ENCODE assay signal across 12 mouse cellular contexts in genomic region chr4:41478751-41479455, GRCm38 (mm10). TPM values are rescaled to one million over a fixed set of nuclear protein-coding genes. Genes with fewer than 3 reads are reported as not detected.
DNase-seq lines count a peak whose midpoint lies in the region; ATAC-seq and TF ChIP-seq lines count a peak whose summit lies in the region.
"Had no signal": no experiment of that assay in that cellular context is flagged by ENCODE, and none has a peak within 500 bp of the region (broad histone marks: within the 10 kb centered on the region; RNA-seq: fewer than 3 reads in every experiment).

No protein-coding gene starts in this region.

- no peak for TF ChIP-seq EP300 in stomach, postnatal 0 days (optimal IDR thresholded peaks at IDR 0.05)

- no peaks in the 10 kb centered on the region for H3K27me3 ChIP-seq in hindbrain, postnatal 0 days (ENCODE audit: insufficient read depth, low read length)
- no peaks in the 10 kb centered on the region for H3K27me3 ChIP-seq in hindbrain, embryonic 11.5 days (ENCODE audit: control insufficient read depth, insufficient read depth, low read length)
- no peaks in the 10 kb centered on the region for H3K27me3 ChIP-seq in midbrain, embryonic 11.5 days (ENCODE audit: control insufficient read depth, insufficient read depth, low read length)
- H3K27me3 ChIP-seq in midbrain, embryonic 13.5 days: no peaks in the 10 kb centered on the region
- H3K27me3 ChIP-seq in stomach, postnatal 0 days (ENCODE audit: control insufficient read depth, insufficient read depth, low read length): no peaks in the 10 kb centered on the region
- H3K27me3 ChIP-seq: hindbrain, embryonic 12.5 days had no signal

- H3K4me1 ChIP-seq in hindbrain, postnatal 0 days (ENCODE audit: insufficient read depth, low read length): no peaks in the 10 kb centered on the region; the same call in 1 of the 2 replicates
- no peaks in the 10 kb centered on the region for H3K4me1 ChIP-seq in hindbrain, embryonic 11.5 days (replicated peaks; ENCODE audit: control insufficient read depth, insufficient read depth, low read length)
- no peaks in the 10 kb centered on the region for H3K4me1 ChIP-seq in midbrain, embryonic 11.5 days (ENCODE audit: control insufficient read depth, insufficient read depth, low read length)
- no peaks in the 10 kb centered on the region; the same call in 1 of the 2 replicates for H3K4me1 ChIP-seq in midbrain, embryonic 13.5 days (replicated peaks)
- peaks cover 7% of the 10 kb centered on the region; the same call in 1 of the 2 replicates for H3K4me1 ChIP-seq in stomach, postnatal 0 days (replicated peaks; ENCODE audit: control insufficient read depth, insufficient read depth)
- H3K4me1 ChIP-seq: hindbrain, embryonic 12.5 days had no signal

- peak overlapping the region; percentile 69; the same call in 1 of the 2 replicates for H3K27ac ChIP-seq in hindbrain, postnatal 0 days
- no peak overlapping the region for H3K27ac ChIP-seq in hindbrain, embryonic 11.5 days (ENCODE audit: low read depth, low read length)
- H3K27ac ChIP-seq in midbrain, embryonic 11.5 days (ENCODE audit: low read depth, low read length): no peak overlapping the region
- H3K27ac ChIP-seq in midbrain, embryonic 13.5 days: no peak overlapping the region
- peak overlapping the region; percentile 75 for H3K27ac ChIP-seq in stomach, postnatal 0 days (replicated peaks)
- H3K27ac ChIP-seq: hindbrain, embryonic 12.5 days had no signal

- H3K9me3 ChIP-seq in hindbrain, postnatal 0 days (ENCODE audit: low read length): no peaks in the 10 kb centered on the region
- no peaks in the 10 kb centered on the region for H3K9me3 ChIP-seq in hindbrain, embryonic 11.5 days (ENCODE audit: control insufficient read depth, low read length)
- H3K9me3 ChIP-seq in midbrain, embryonic 11.5 days (ENCODE audit: control insufficient read depth, low read length): no peaks in the 10 kb centered on the region
- no peaks in the 10 kb centered on the region for H3K9me3 ChIP-seq in midbrain, embryonic 13.5 days
- H3K9me3 ChIP-seq in stomach, postnatal 0 days (ENCODE audit: control insufficient read depth, low read length): no peaks in the 10 kb centered on the region
- H3K9me3 ChIP-seq: hindbrain, embryonic 12.5 days had no signal

- 0 out of 2 replicates have a peak, but pooled peaks cover 6% of the 10 kb centered on the region for H3K36me3 ChIP-seq in hindbrain, postnatal 0 days (ENCODE audit: insufficient read depth, low read length)
- H3K36me3 ChIP-seq in hindbrain, embryonic 11.5 days (ENCODE audit: control insufficient read depth, insufficient read depth, low read length): no peaks in the 10 kb centered on the region
- no peaks in the 10 kb centered on the region; the same call in 1 of the 2 replicates for H3K36me3 ChIP-seq in midbrain, embryonic 11.5 days (ENCODE audit: control insufficient read depth, insufficient read depth, low read length)
- peaks cover 19% of the 10 kb centered on the region for H3K36me3 ChIP-seq in midbrain, embryonic 13.5 days
- no peaks in the 10 kb centered on the region for H3K36me3 ChIP-seq in stomach, postnatal 0 days (ENCODE audit: control insufficient read depth, insufficient read depth, low read length)

- peak; percentile 48 for DNase-seq in hindbrain, postnatal 0 days (ENCODE audit: low spot score)
- DNase-seq in hindbrain, embryonic 11.5 days (ENCODE audit: low spot score): no peak
- peak; percentile 84 for DNase-seq in midbrain, embryonic 11.5 days (ENCODE audit: low spot score, missing footprints)
- DNase-seq in embryo, embryonic 11 days: peak; percentile 33
- no peak for DNase-seq in stomach, postnatal 0 days (ENCODE audit: low spot score)
- no peak for DNase-seq in adipocyte (ENCODE audit: low spot score)
- DNase-seq: adrenal gland, postnatal 25 days; cerebellum, postnatal 36 days; right cerebral cortex, postnatal 25 days had no signal

- no peak for ATAC-seq in hindbrain, postnatal 0 days
- ATAC-seq in hindbrain, embryonic 11.5 days (ENCODE audit: low FRiP score): no peak
- no peak for ATAC-seq in midbrain, embryonic 11.5 days (ENCODE audit: low FRiP score)
- ATAC-seq in midbrain, embryonic 13.5 days: no peak
- no peak for ATAC-seq in stomach, postnatal 0 days (ENCODE audit: low FRiP score, low TSS enrichment)

- peak; percentile 57 for TF ChIP-seq CTCF in hindbrain, postnatal 0 days (IDR thresholded peaks at IDR 0.05; ENCODE audit: low read depth)
- TF ChIP-seq CTCF in stomach, postnatal 0 days (IDR thresholded peaks at IDR 0.05; ENCODE audit: low read depth): peak; percentile 42

- 62% methylated on average over 4 of the region's 4 CpGs for WGBS in hindbrain, postnatal 0 days
- WGBS in hindbrain, embryonic 11.5 days: 67% methylated on average over 4 of the region's 4 CpGs
- WGBS in midbrain, embryonic 11.5 days: 73% methylated on average over 4 of the region's 4 CpGs
- 65% methylated on average over 4 of the region's 4 CpGs for WGBS in midbrain, embryonic 13.5 days
- 61% methylated on average over 4 of the region's 4 CpGs for WGBS in stomach, postnatal 0 days

- H3K4me2 ChIP-seq in hindbrain, postnatal 0 days (ENCODE audit: low read depth, low read length): no peak overlapping the region
- H3K4me2 ChIP-seq in hindbrain, embryonic 11.5 days (replicated peaks; ENCODE audit: low read depth, low read length): no peak overlapping the region
- H3K4me2 ChIP-seq in midbrain, embryonic 11.5 days: no peak overlapping the region
- H3K4me2 ChIP-seq in midbrain, embryonic 13.5 days (replicated peaks): no peak overlapping the region
- no peak overlapping the region for H3K4me2 ChIP-seq in stomach, postnatal 0 days (replicated peaks; ENCODE audit: low read depth)
- H3K4me2 ChIP-seq: heart, embryonic 11.5 days; hindbrain, embryonic 12.5 days had no signal

- no peak overlapping the region for H3K4me3 ChIP-seq in hindbrain, postnatal 0 days (ENCODE audit: low read length)
- no peak overlapping the region for H3K4me3 ChIP-seq in hindbrain, embryonic 11.5 days (ENCODE audit: low read depth, low read length)
- no peak overlapping the region for H3K4me3 ChIP-seq in midbrain, embryonic 11.5 days (ENCODE audit: low read depth, low read length)
- no peak overlapping the region for H3K4me3 ChIP-seq in midbrain, embryonic 13.5 days (replicated peaks)
- H3K4me3 ChIP-seq in stomach, postnatal 0 days (ENCODE audit: low read depth, low read length): no peak overlapping the region
- H3K4me3 ChIP-seq: hindbrain, embryonic 12.5 days had no signal

- H3K9ac ChIP-seq in hindbrain, postnatal 0 days (replicated peaks; ENCODE audit: low read length): no peak overlapping the region
- H3K9ac ChIP-seq in hindbrain, embryonic 11.5 days (ENCODE audit: low read depth, low read length): no peak overlapping the region
- no peak overlapping the region for H3K9ac ChIP-seq in midbrain, embryonic 11.5 days (ENCODE audit: low read length)
- no peak overlapping the region for H3K9ac ChIP-seq in midbrain, embryonic 13.5 days (replicated peaks)
- no peak overlapping the region for H3K9ac ChIP-seq in stomach, postnatal 0 days (ENCODE audit: low read length)
- H3K9ac ChIP-seq: hindbrain, embryonic 12.5 days had no signal

RNA-seq across cellular contexts. Expression of gene Nudt2, which starts 14.0 kb away (rescaled TPM):
- 29.2 and 40.7 TPM in 2 replicates for total RNA-seq in hindbrain, postnatal 0 days (2014; rRNA removed)
- 68.6 and 71.6 TPM in 2 replicates for polyA plus RNA-seq in hindbrain, postnatal 0 days (2015; fragmentation: Nextera tagmentation; extraction: Ambion mirVana)
- 67.7 and 70.3 TPM in 2 replicates for polyA plus RNA-seq in hindbrain, embryonic 11.5 days (2014; fragmentation: Nextera tagmentation; extraction: Ambion mirVana)
- polyA plus RNA-seq in midbrain, embryonic 11.5 days (2014; fragmentation: Nextera tagmentation; extraction: Ambion mirVana): 70.2 and 70.3 TPM in 2 replicates
- polyA plus RNA-seq in midbrain, embryonic 13.5 days (2015; fragmentation: Nextera tagmentation; extraction: Ambion mirVana): 62.0 and 62.7 TPM in 2 replicates
- 38.6 and 38.8 TPM in 2 replicates for polyA plus RNA-seq in stomach, postnatal 0 days (2015; fragmentation: Nextera tagmentation; extraction: Ambion mirVana)

RNA-seq across cellular contexts. Expression of gene Kif24, which starts 14.2 kb away (rescaled TPM):
- 4.2 and 4.8 TPM in 2 replicates for total RNA-seq in hindbrain, postnatal 0 days (2014; rRNA removed)
- 2.3 and 2.7 TPM in 2 replicates for polyA plus RNA-seq in hindbrain, postnatal 0 days (2015; fragmentation: Nextera tagmentation; extraction: Ambion mirVana)
- 10.4 and 11.9 TPM in 2 replicates for polyA plus RNA-seq in hindbrain, embryonic 11.5 days (2014; fragmentation: Nextera tagmentation; extraction: Ambion mirVana)
- polyA plus RNA-seq in midbrain, embryonic 11.5 days (2014; fragmentation: Nextera tagmentation; extraction: Ambion mirVana): 9.6 and 9.9 TPM in 2 replicates
- polyA plus RNA-seq in midbrain, embryonic 13.5 days (2015; fragmentation: Nextera tagmentation; extraction: Ambion mirVana): 5.2 and 6.3 TPM in 2 replicates
- polyA plus RNA-seq in stomach, postnatal 0 days (2015; fragmentation: Nextera tagmentation; extraction: Ambion mirVana): 1.4 and 1.5 TPM in 2 replicates

RNA-seq across cellular contexts. Expression of gene AI464131, which starts 24.0 kb away (rescaled TPM):
- total RNA-seq in hindbrain, postnatal 0 days (2014; rRNA removed): 62.4 and 69.9 TPM in 2 replicates
- polyA plus RNA-seq in hindbrain, postnatal 0 days (2015; fragmentation: Nextera tagmentation; extraction: Ambion mirVana): 22.0 and 22.9 TPM in 2 replicates
- 8.3 and 10.9 TPM in 2 replicates for polyA plus RNA-seq in hindbrain, embryonic 11.5 days (2014; fragmentation: Nextera tagmentation; extraction: Ambion mirVana)
- polyA plus RNA-seq in midbrain, embryonic 11.5 days (2014; fragmentation: Nextera tagmentation; extraction: Ambion mirVana): 6.9 and 7.6 TPM in 2 replicates
- polyA plus RNA-seq in midbrain, embryonic 13.5 days (2015; fragmentation: Nextera tagmentation; extraction: Ambion mirVana): 5.5 and 5.7 TPM in 2 replicates
- polyA plus RNA-seq in stomach, postnatal 0 days (2015; fragmentation: Nextera tagmentation; extraction: Ambion mirVana): 3.9 and 4.5 TPM in 2 replicates

RNA-seq across cellular contexts. Expression of gene 1110017D15Rik, which starts 38.2 kb away (rescaled TPM):
- 2.3 and 9.9 TPM in 2 replicates for total RNA-seq in hindbrain, postnatal 0 days (2014; rRNA removed)
- 19.9 and 21.4 TPM in 2 replicates for polyA plus RNA-seq in hindbrain, postnatal 0 days (2015; fragmentation: Nextera tagmentation; extraction: Ambion mirVana)
- polyA plus RNA-seq in hindbrain, embryonic 11.5 days (2014; fragmentation: Nextera tagmentation; extraction: Ambion mirVana): 12.7 and 14.3 TPM in 2 replicates
- 3.6 and 4.6 TPM in 2 replicates for polyA plus RNA-seq in midbrain, embryonic 11.5 days (2014; fragmentation: Nextera tagmentation; extraction: Ambion mirVana)
- 8.3 and 8.5 TPM in 2 replicates for polyA plus RNA-seq in midbrain, embryonic 13.5 days (2015; fragmentation: Nextera tagmentation; extraction: Ambion mirVana)
- 0.51 and 0.53 TPM in 2 replicates for polyA plus RNA-seq in stomach, postnatal 0 days (2015; fragmentation: Nextera tagmentation; extraction: Ambion mirVana)
- polyA plus RNA-seq: heart, embryonic 11.5 days had no signal

Comparison
In these comparisons a context has a peak if more than half of its experiments do, and no peak if none do; other contexts are left out.
1. DNase-seq: peak in hindbrain, postnatal 0 days (single experiment), midbrain, embryonic 11.5 days (single experiment) and embryo, embryonic 11 days (single experiment); none in hindbrain, embryonic 11.5 days (single experiment), stomach, postnatal 0 days (single experiment) and adipocyte (single experiment).
2. H3K27ac ChIP-seq: peak in hindbrain, postnatal 0 days (single experiment) and stomach, postnatal 0 days (single experiment); none in hindbrain, embryonic 11.5 days (single experiment), midbrain, embryonic 11.5 days (single experiment) and midbrain, embryonic 13.5 days (single experiment).